Mouse (Mus musculus) stomach, embryonic 14.5 days (tissue): ENCODE results near the gene Smarcd1. TPM values are rescaled to one million over a fixed set of nuclear protein-coding genes. Genes with fewer than 3 reads are reported as not detected.
"Not testable (repeated sequence)": the region's sequence is repeated elsewhere in the genome, so short reads cannot be mapped to it uniquely, and the experiment has no call there.

Experiments used
- ATAC-seq: fragments of 200-750 bp; cut with Nextera tagmentation; 2 replicates; pipeline ENCODE4 v1.8.0; 2017; ENCODE audit warnings: low read depth, moderate TSS enrichment; ENCODE audit not compliant: insufficient number of reproducible peaks, insufficient read depth, low FRiP score
- H3K27ac ChIP-seq: fragments of 300-500 bp; sonication (generic); 2 replicates; pipeline ENCODE4 v1.5.1; 2014; ENCODE audit warnings: mild to moderate bottlenecking, low read length, moderate library complexity, mixed read lengths
- H3K27me3 ChIP-seq: fragments of 300-500 bp; sonication (generic); 2 replicates; pipeline ENCODE4 v1.6.1; 2014; ENCODE audit warnings: low read length, control low read depth, mixed read lengths; ENCODE audit not compliant: control insufficient read depth, insufficient read depth
- H3K36me3 ChIP-seq: fragments of 300-500 bp; sonication (generic); 2 replicates; pipeline ENCODE4 v1.6.1; 2014; ENCODE audit warnings: mild to moderate bottlenecking, control low read depth, low read length, moderate library complexity, mixed read lengths; ENCODE audit not compliant: control insufficient read depth, insufficient read depth
- H3K4me1 ChIP-seq: fragments of 300-500 bp; sonication (generic); 2 replicates; pipeline ENCODE4 v1.6.1; 2014; ENCODE audit warnings: low read length, control low read depth, mixed read lengths; ENCODE audit not compliant: control insufficient read depth, insufficient read depth
- H3K4me2 ChIP-seq: fragments of 300-500 bp; sonication (generic); replicated peaks from 2 replicates; pipeline ENCODE4 v1.6.1; 2014; ENCODE audit warnings: low read depth, low read length, control low read depth
- H3K4me3 ChIP-seq: fragments of 300-500 bp; sonication (generic); 2 replicates; pipeline ENCODE4 v1.5.1; 2014; ENCODE audit warnings: low read depth, low read length, control low read depth
- H3K9ac ChIP-seq: fragments of 300-500 bp; sonication (generic); replicated peaks from 2 replicates; pipeline ENCODE4 v1.6.1; 2014; ENCODE audit warnings: low read depth, mild to moderate bottlenecking, control low read depth, low read length, moderate library complexity, mixed read lengths
- H3K9me3 ChIP-seq: fragments of 300-500 bp; sonication (generic); 2 replicates; pipeline ENCODE4 v1.6.1; 2016; ENCODE audit warnings: low read depth, low read length, control low read depth; ENCODE audit not compliant: control insufficient read depth
- WGBS: fragments of 180-500 bp; shearing (Covaris S2); extraction: QIAGEN DNeasy Blood & Tissue Kit; methylation state at CpG from one replicate; pipeline ENCODE4 v1.1.7; 2014; 5-methylcytosine and 5-hydroxymethylcytosine counted together
- polyA plus RNA-seq: library from polyadenylated mRNA; unstranded; fragments of >200 nt; fragmentation: Nextera tagmentation; extraction: Ambion mirVana; gene quantifications from 2 replicates; pipeline ENCODE4 v1.2.1, GENCODE M21; 2014

Smarcd1 gene
- polyA plus RNA-seq, 1 experiment from 2014 or later = 40.1 TPM

- no peak overlapping the region for H3K27ac ChIP-seq
- 17% methylated on average over 4 of the region's 4 CpGs for WGBS
- no peaks in the 10 kb centered on the region for H3K27me3 ChIP-seq
- H3K4me3 ChIP-seq = no peak overlapping the region
- H3K9ac ChIP-seq = no peak overlapping the region
- H3K4me2 ChIP-seq = no peak overlapping the region
- no peaks in the 10 kb centered on the region for H3K9me3 ChIP-seq
- H3K36me3 ChIP-seq = no peaks in the 10 kb centered on the region
- ATAC-seq = no peak
- H3K4me1 ChIP-seq = no peaks in the 10 kb centered on the region
Measured at GRCm38 (mm10) chr15:99690924-99691323, 11.0 kb upstream of the Smarcd1 start.

DNA sequence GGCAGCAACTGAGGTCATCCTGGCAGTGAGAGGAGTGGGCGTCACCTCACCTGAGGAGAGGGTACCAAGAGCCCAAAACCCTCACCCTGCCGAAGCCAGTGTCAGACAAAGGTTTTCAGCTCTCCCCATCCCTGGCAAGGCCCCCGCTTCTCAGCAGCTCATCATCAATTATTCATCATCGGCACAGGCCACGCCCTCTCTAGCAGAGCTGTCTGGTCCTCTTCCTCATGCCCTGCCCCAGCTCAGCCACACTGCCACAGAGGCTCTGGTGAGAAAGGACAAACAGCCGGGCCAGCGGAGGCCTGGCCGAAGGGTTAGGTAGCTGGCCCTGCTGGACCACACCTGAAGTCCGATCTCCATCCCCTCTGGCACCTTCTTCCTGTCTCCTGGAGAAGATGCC, 10.0 kb upstream of the Smarcd1 start:
- ATAC-seq = no peak
- Histone ChIP-seq H3K4me2 (no peak overlapping the region), H3K36me3 (no peaks in the 10 kb centered on the region), H3K4me1 (no peaks in the 10 kb centered on the region), H3K4me3 (no peak overlapping the region), H3K27me3 (no peaks in the 10 kb centered on the region), H3K9ac (no peak overlapping the region), H3K9me3 (no peaks in the 10 kb centered on the region), H3K27ac (no peak overlapping the region)
- WGBS = 41% methylated on average over 9 of the region's 9 CpGs

GRCm38 (mm10) chr15:99697309-99697708, 4.6 kb upstream of the Smarcd1 start:
- no peak for ATAC-seq
- H3K27me3 ChIP-seq = no peaks in the 10 kb centered on the region
- H3K4me3 ChIP-seq = no peak overlapping the region
- WGBS = 8% methylated on average over 2 of the region's 2 CpGs
- no peaks in the 10 kb centered on the region for H3K36me3 ChIP-seq
- H3K9me3 ChIP-seq = no peaks in the 10 kb centered on the region
- no peak overlapping the region for H3K27ac ChIP-seq
- peaks cover 11% of the 10 kb centered on the region; the same call in 1 of the 2 replicates for H3K4me1 ChIP-seq
- H3K4me2 ChIP-seq = no peak overlapping the region
- no peak overlapping the region for H3K9ac ChIP-seq

DNA sequence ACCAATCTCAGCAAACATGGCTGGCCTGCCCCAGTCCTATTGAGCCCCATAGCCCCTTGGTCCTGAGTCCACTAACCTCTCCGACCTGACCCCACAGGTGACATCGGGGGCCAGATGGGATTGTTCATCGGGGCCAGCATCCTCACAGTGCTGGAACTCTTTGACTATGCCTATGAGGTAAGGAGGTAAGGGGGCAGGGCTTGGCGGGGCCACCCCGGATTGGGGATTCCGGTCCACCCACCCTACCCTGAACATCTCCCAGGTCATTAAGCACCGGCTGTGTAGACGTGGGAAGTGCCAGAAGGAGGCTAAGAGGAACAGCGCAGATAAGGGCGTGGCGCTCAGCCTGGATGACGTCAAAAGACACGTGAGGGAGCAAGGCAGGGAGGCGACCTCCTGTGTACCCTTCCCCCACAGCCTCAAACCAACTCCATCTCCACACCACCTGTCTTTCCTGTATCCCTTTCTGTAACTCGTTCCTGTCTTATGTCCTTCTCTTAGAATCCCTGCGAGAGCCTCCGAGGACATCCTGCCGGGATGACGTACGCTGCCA, 3.3 kb upstream of the Smarcd1 start:
- 33% methylated on average over 20 of the region's 20 CpGs for WGBS
- Histone ChIP-seq H3K4me1 (peaks cover 17% of the 10 kb centered on the region; the same call in 1 of the 2 replicates), H3K36me3 (peaks cover 3% of the 10 kb centered on the region; the same call in 1 of the 2 replicates), H3K27me3 (no peaks in the 10 kb centered on the region), H3K9ac (no peak overlapping the region), H3K27ac (no peak overlapping the region), H3K9me3 (no peaks in the 10 kb centered on the region), H3K4me3 (no peak overlapping the region), H3K4me2 (no peak overlapping the region)
- no peak for ATAC-seq

- no peaks in the 10 kb centered on the region for H3K9me3 ChIP-seq
- no peaks in the 10 kb centered on the region for H3K27me3 ChIP-seq
- no peak overlapping the region for H3K27ac ChIP-seq
- H3K4me2 ChIP-seq = no peak overlapping the region
- WGBS = 84% methylated on average over 10 of the region's 10 CpGs
- H3K9ac ChIP-seq = no peak overlapping the region
- no peak overlapping the region for H3K4me3 ChIP-seq
- no peak for ATAC-seq
- H3K36me3 ChIP-seq = peaks cover 8% of the 10 kb centered on the region; the same call in 1 of the 2 replicates
- H3K4me1 ChIP-seq = peaks cover 17% of the 10 kb centered on the region; the same call in 1 of the 2 replicates
Measured at GRCm38 (mm10) chr15:99699715-99700114, 2.2 kb upstream of the Smarcd1 start.

DNA sequence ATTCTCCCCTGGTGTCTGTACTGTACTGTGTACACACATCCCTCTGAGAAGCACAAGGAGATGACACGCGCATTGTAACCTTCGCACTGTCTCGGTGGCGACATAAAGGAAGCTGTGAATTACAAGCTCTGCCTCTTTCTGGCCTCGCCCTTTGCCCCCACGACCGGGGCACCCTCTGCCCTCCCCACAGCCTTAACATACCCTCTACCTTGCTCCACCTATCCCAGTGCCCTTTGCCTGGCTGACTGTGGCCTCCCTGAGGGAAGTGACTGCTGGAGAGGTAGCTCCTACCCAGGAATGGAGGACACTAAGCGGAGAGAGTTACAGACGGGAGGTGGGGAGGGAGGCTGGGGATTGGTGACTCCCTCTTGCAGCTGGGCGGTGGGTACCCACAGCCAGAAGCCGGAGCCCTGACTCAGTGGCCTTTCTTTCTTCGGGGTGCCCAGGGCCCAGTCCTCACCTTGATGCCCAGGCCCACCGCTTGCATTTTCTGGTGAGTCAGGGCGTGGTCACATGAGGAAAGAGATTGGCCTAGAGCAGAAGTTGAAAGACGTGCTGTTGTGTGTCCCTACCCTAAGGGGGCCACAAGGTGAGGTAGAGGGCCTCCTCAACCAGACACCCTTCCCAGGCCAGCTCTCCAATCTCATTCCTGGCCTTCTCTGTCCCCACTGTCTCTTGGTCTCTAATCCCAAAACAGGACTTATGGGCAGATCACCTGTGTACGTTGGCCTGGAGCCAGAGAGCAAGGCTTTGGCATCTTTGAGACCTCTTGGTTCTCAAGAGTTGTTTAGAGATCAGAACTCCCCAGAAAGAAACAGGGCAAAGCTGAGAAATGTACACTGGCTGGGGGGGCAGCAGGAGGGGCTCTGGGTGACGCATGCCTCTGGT, 1.5 kb upstream of the Smarcd1 start:
- ATAC-seq = no peak
- 82% methylated on average over 18 of the region's 18 CpGs for WGBS
- Histone ChIP-seq H3K9me3 (no peaks in the 10 kb centered on the region), H3K4me1 (peaks cover 17% of the 10 kb centered on the region; the same call in 1 of the 2 replicates), H3K27me3 (no peaks in the 10 kb centered on the region), H3K36me3 (peaks cover 9% of the 10 kb centered on the region; the same call in 1 of the 2 replicates), H3K4me3 (no peak overlapping the region), H3K9ac (no peak overlapping the region), H3K4me2 (no peak overlapping the region), H3K27ac (no peak overlapping the region)

DNA sequence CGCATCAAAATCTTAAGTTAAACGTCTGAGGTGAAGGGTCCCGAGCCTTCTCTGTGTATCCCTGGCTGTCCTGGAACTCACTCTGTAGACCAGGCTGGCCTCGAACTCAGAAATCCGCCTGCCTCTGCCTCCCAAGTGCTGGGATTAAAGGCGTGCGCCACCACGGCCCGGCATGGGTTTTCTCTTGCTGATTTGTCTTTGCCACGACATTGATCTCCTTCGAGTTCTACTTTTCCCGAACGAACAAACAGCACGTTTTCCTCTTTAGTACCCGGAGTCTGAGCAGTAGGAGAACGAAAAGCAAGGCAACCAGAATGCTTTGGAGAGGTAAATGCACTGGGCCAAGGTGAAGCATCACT, 310 bp upstream of the Smarcd1 start:
- H3K36me3 ChIP-seq = peaks cover 14% of the 10 kb centered on the region
- H3K9me3 ChIP-seq, ATAC-seq, H3K27me3 ChIP-seq: not testable (repeated sequence)
- 0 out of 2 replicates have a peak overlapping the region, but pooled peaks have one; percentile 18 for H3K9ac ChIP-seq
- peak overlapping the region; percentile 74 for H3K4me3 ChIP-seq
- peak overlapping the region; percentile 41 for H3K4me2 ChIP-seq
- peaks cover 17% of the 10 kb centered on the region; the same call in 1 of the 2 replicates for H3K4me1 ChIP-seq
- H3K27ac ChIP-seq = peak overlapping the region; percentile 94; the same call in 1 of the 2 replicates
- 48% methylated on average over 16 of the region's 16 CpGs for WGBS

DNA sequence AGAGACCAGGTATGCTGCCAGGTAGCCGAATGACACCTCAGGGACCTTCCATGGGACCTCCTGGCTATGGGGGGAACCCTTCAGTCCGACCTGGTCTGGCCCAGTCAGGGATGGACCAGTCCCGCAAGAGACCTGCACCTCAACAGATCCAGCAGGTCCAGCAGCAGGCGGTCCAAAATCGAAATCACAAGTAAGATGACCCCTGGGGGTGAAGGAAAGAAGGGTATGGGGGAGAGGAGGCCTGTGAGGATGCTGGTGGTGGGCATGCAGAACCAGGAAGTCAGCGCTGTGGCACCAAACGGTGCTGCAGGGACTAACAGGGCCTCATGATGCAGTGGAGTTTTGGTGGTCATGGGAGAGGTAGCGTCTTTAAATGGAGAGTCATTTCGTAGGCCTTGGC, 1.2 kb downstream of the Smarcd1 start:
- Histone ChIP-seq H3K4me3 (peak overlapping the region; percentile 74), H3K27me3 (no peaks in the 10 kb centered on the region), H3K4me1 (peaks cover 17% of the 10 kb centered on the region; the same call in 1 of the 2 replicates), H3K27ac (peak overlapping the region; percentile 94; the same call in 1 of the 2 replicates), H3K36me3 (peaks cover 26% of the 10 kb centered on the region), H3K4me2 (peak overlapping the region; percentile 59), H3K9me3 (no peaks in the 10 kb centered on the region), H3K9ac (peak overlapping the region; percentile 82; the same call in 1 of the 2 replicates)
- no peak for ATAC-seq
- WGBS = 58% methylated on average over 9 of the region's 9 CpGs
